Mouse (Mus musculus): ENCODE data around the gene Sox5. TPM values are rescaled to one million over a fixed set of nuclear protein-coding genes. Genes with fewer than 3 reads are reported as not detected.

Gene Sox5
- total and polyA plus RNA-seq, 2 experiments from 2014 or later: 2.1 to 3.2 TPM

- Histone ChIP-seq H3K4me1 (ENCODE audit: control insufficient read depth, insufficient read depth) (no peaks in the 10 kb centered on the region), H3K27ac (ENCODE audit: low read depth) (no peak overlapping the region), H3K27me3 (ENCODE audit: control insufficient read depth, insufficient read depth, low read length) (no peaks in the 10 kb centered on the region), H3K36me3 (replicated peaks; ENCODE audit: control insufficient read depth, insufficient read depth, low read length) (no peaks in the 10 kb centered on the region), H3K9ac (replicated peaks; ENCODE audit: low read depth, low read length) (no peak overlapping the region), H3K4me2 (ENCODE audit: low read depth, low read length) (no peak overlapping the region), H3K9me3 (replicated peaks; ENCODE audit: control insufficient read depth, low read length) (no peaks in the 10 kb centered on the region), H3K4me3 (ENCODE audit: low read depth, low read length) (no peak overlapping the region)
- DNase-seq (ENCODE audit: low spot score): no peak
- TF ChIP-seq EP300 (IDR thresholded peaks at IDR 0.05; ENCODE audit: low read depth) (no peak), CTCF (IDR thresholded peaks at IDR 0.05; ENCODE audit: low read depth) (no peak)
- no peak for ATAC-seq (ENCODE audit: insufficient read depth, low read depth)
- 61% methylated on average over 8 of the region's 8 CpGs for WGBS
These were observed 185.1 kb downstream of the Sox5 start for GRCm38 (mm10) chr6:144596536-144597210.

GRCm38 (mm10) chr6:144584854-144585253 lies 196.9 kb downstream of the Sox5 start:
- DNase-seq (ENCODE audit: low spot score) (no peak), ATAC-seq (ENCODE audit: insufficient read depth, low read depth) (no peak)
- TF ChIP-seq EP300 (IDR thresholded peaks at IDR 0.05; ENCODE audit: low read depth) (no peak), CTCF (IDR thresholded peaks at IDR 0.05; ENCODE audit: low read depth) (no peak)
- Histone ChIP-seq H3K36me3 (replicated peaks; ENCODE audit: control insufficient read depth, insufficient read depth, low read length) (no peaks in the 10 kb centered on the region), H3K4me1 (ENCODE audit: control insufficient read depth, insufficient read depth) (no peaks in the 10 kb centered on the region), H3K27me3 (ENCODE audit: control insufficient read depth, insufficient read depth, low read length) (no peaks in the 10 kb centered on the region), H3K27ac (ENCODE audit: low read depth) (no peak overlapping the region), H3K4me3 (ENCODE audit: low read depth, low read length) (no peak overlapping the region), H3K9me3 (replicated peaks; ENCODE audit: control insufficient read depth, low read length) (no peaks in the 10 kb centered on the region), H3K4me2 (ENCODE audit: low read depth, low read length) (no peak overlapping the region), H3K9ac (replicated peaks; ENCODE audit: low read depth, low read length) (no peak overlapping the region)
- 55% methylated on average over 5 of the region's 5 CpGs for WGBS

- no peak overlapping the region for H3K4me2 ChIP-seq (ENCODE audit: low read depth, low read length)
- H3K9me3 ChIP-seq (replicated peaks; ENCODE audit: control insufficient read depth, low read length): no peaks in the 10 kb centered on the region
- WGBS: 77% methylated on average over 11 of the region's 11 CpGs
- no peak overlapping the region for H3K27ac ChIP-seq (ENCODE audit: low read depth)
- no peak overlapping the region for H3K9ac ChIP-seq (replicated peaks; ENCODE audit: low read depth, low read length)
- H3K36me3 ChIP-seq (replicated peaks; ENCODE audit: control insufficient read depth, insufficient read depth, low read length): no peaks in the 10 kb centered on the region
- no peak for ATAC-seq (ENCODE audit: insufficient read depth, low read depth)
- DNase-seq (ENCODE audit: low spot score): no peak
- no peaks in the 10 kb centered on the region for H3K27me3 ChIP-seq (ENCODE audit: control insufficient read depth, insufficient read depth, low read length)
- no peak overlapping the region for H3K4me3 ChIP-seq (ENCODE audit: low read depth, low read length)
- TF ChIP-seq EP300 (IDR thresholded peaks at IDR 0.05; ENCODE audit: low read depth) (no peak), CTCF (IDR thresholded peaks at IDR 0.05; ENCODE audit: low read depth) (no peak)
- no peaks in the 10 kb centered on the region for H3K4me1 ChIP-seq (ENCODE audit: control insufficient read depth, insufficient read depth)
These were observed 197.5 kb downstream of the Sox5 start for GRCm38 (mm10) chr6:144584074-144584840.

GRCm38 (mm10) chr6:144579301-144579700 lies 202.5 kb downstream of the Sox5 start:
- H3K4me1 ChIP-seq (ENCODE audit: control insufficient read depth, insufficient read depth): no peaks in the 10 kb centered on the region
- 66% methylated on average over 12 of the region's 12 CpGs for WGBS
- H3K36me3 ChIP-seq (replicated peaks; ENCODE audit: control insufficient read depth, insufficient read depth, low read length): no peaks in the 10 kb centered on the region
- ATAC-seq (ENCODE audit: insufficient read depth, low read depth) (no peak), DNase-seq (ENCODE audit: low spot score) (no peak)
- no peak overlapping the region for H3K4me3 ChIP-seq (ENCODE audit: low read depth, low read length)
- no peak overlapping the region for H3K4me2 ChIP-seq (ENCODE audit: low read depth, low read length)
- TF ChIP-seq CTCF (IDR thresholded peaks at IDR 0.05; ENCODE audit: low read depth): no peak
- TF ChIP-seq EP300 (IDR thresholded peaks at IDR 0.05; ENCODE audit: low read depth): no peak
- no peak overlapping the region for H3K27ac ChIP-seq (ENCODE audit: low read depth)
- H3K9me3 ChIP-seq (replicated peaks; ENCODE audit: control insufficient read depth, low read length): no peaks in the 10 kb centered on the region
- no peaks in the 10 kb centered on the region for H3K27me3 ChIP-seq (ENCODE audit: control insufficient read depth, insufficient read depth, low read length)
- H3K9ac ChIP-seq (replicated peaks; ENCODE audit: low read depth, low read length): no peak overlapping the region

GRCm38 (mm10) chr6:144570850-144571249 lies 210.9 kb downstream of the Sox5 start:
- no peak overlapping the region for H3K4me3 ChIP-seq (ENCODE audit: low read depth, low read length)
- no peak for ATAC-seq (ENCODE audit: insufficient read depth, low read depth)
- TF ChIP-seq CTCF (IDR thresholded peaks at IDR 0.05; ENCODE audit: low read depth) (no peak), EP300 (IDR thresholded peaks at IDR 0.05; ENCODE audit: low read depth) (no peak)
- H3K4me1 ChIP-seq (ENCODE audit: control insufficient read depth, insufficient read depth): no peaks in the 10 kb centered on the region
- H3K9me3 ChIP-seq (replicated peaks; ENCODE audit: control insufficient read depth, low read length): no peaks in the 10 kb centered on the region
- H3K4me2 ChIP-seq (ENCODE audit: low read depth, low read length): no peak overlapping the region
- DNase-seq (ENCODE audit: low spot score): no peak
- H3K36me3 ChIP-seq (replicated peaks; ENCODE audit: control insufficient read depth, insufficient read depth, low read length): no peaks in the 10 kb centered on the region
- 56% methylated on average over 17 of the region's 17 CpGs for WGBS
- no peaks in the 10 kb centered on the region for H3K27me3 ChIP-seq (ENCODE audit: control insufficient read depth, insufficient read depth, low read length)
- no peak overlapping the region for H3K9ac ChIP-seq (replicated peaks; ENCODE audit: low read depth, low read length)
- no peak overlapping the region for H3K27ac ChIP-seq (ENCODE audit: low read depth)

Data from heart, postnatal 0 days (tissue).